Mouse (Mus musculus) testis, adult 2 months (tissue): ENCODE results near the gene AC153137.1. TPM values are rescaled to one million over a fixed set of nuclear protein-coding genes. Genes with fewer than 3 reads are reported as not detected.

ENCODE experiments used
- H3K27ac ChIP-seq: fragments of 200-500 bp; 2 replicates; pipeline ENCODE4 v1.5.1; 2012; ENCODE audit warnings: low read depth, low read length; ENCODE audit not compliant: control insufficient read depth, insufficient read depth
- H3K27me3 ChIP-seq: fragments of 200-500 bp; 2 replicates; pipeline ENCODE4 v1.6.1; 2012; ENCODE audit warnings: mild to moderate bottlenecking, low read length, moderate library complexity; ENCODE audit not compliant: control insufficient read depth, insufficient read depth
- H3K36me3 ChIP-seq: fragments of 200-500 bp; 2 replicates; pipeline ENCODE4 v1.6.1; 2012; ENCODE audit warnings: mild to moderate bottlenecking, low read length; ENCODE audit not compliant: control insufficient read depth, insufficient read depth
- H3K4me1 ChIP-seq: fragments of 200-500 bp; 2 replicates; pipeline ENCODE4 v1.6.1; 2012; ENCODE audit warnings: low read length; ENCODE audit not compliant: control insufficient read depth, insufficient read depth
- H3K4me3 ChIP-seq: fragments of 200-500 bp; 2 replicates; pipeline ENCODE4 v1.5.1; 2012; ENCODE audit warnings: low read depth, mild to moderate bottlenecking, low read length, moderate library complexity, mixed read lengths; ENCODE audit not compliant: control insufficient read depth
- CTCF ChIP-seq: fragments of 200-500 bp; IDR thresholded peaks from 2 replicates; pipeline ENCODE4 v1.5.1; 2012; ENCODE audit warnings: low read depth, mild to moderate bottlenecking, inconsistent platforms, low read length, moderate library complexity; ENCODE audit not compliant: control insufficient read depth, insufficient read depth, insufficient replicate concordance
- POLR2A ChIP-seq: fragments of 200-500 bp; IDR thresholded peaks from 2 replicates; pipeline ENCODE4 v1.6.1; 2012; ENCODE audit warnings: low read depth, mild to moderate bottlenecking, inconsistent platforms, low read length, moderate library complexity; ENCODE audit not compliant: control insufficient read depth
- polyA plus RNA-seq: library from polyadenylated mRNA; depleted of rRNA; stranded (reverse); fragments of >200 nt; gene quantifications from 2 replicates; pipeline ENCODE4 v1.2.3, GENCODE M21; 2012; rRNA removed

AC153137.1 gene
- polyA plus RNA-seq, 1 experiment, result 0.21 TPM

DNA sequence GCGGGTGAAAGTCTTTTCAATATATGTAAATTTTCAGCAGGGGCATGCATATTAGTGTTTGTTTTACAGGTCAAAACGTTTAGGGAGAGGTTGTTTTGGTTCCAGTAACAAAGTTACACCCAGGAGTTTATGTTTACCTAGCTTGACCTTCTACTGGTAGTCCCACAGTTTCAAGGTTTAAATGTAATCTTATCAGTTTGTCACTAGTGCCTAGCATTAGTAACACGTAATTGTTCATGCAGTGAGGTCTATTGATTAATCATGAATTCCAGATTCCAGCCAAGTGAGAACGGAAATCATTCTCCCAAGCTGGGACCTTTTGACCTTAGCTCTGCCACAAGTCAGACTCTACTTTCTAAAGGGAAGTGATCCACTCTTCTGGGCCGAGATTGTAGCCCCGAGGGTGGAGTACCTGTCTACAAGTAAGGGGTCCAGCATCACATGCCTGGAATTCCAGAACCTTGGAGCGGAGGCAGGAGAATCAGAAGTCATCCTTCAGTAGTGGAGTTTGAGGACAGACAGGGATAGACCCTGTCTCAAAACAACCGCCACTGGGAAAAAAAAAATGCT, 40.3 kb downstream of the AC153137.1 start:
- no peak for TF ChIP-seq CTCF
- no peak for TF ChIP-seq POLR2A
- H3K4me1 ChIP-seq, result peaks cover 4% of the 10 kb centered on the region
- no peaks in the 10 kb centered on the region for H3K27me3 ChIP-seq
- H3K36me3 ChIP-seq, result no peaks in the 10 kb centered on the region
- H3K27ac ChIP-seq, result no peak overlapping the region
- no peak overlapping the region for H3K4me3 ChIP-seq

GRCm38 (mm10) chr1:30936488-30936887, 41.3 kb downstream of the AC153137.1 start:
- Histone ChIP-seq H3K4me1 (peaks cover 4% of the 10 kb centered on the region), H3K27ac (no peak overlapping the region), H3K27me3 (no peaks in the 10 kb centered on the region), H3K36me3 (no peaks in the 10 kb centered on the region), H3K4me3 (no peak overlapping the region)
- TF ChIP-seq POLR2A (no peak), CTCF (no peak)

GRCm38 (mm10) chr1:30930823-30931222, 46.9 kb downstream of the AC153137.1 start:
- Histone ChIP-seq H3K4me1 (no peaks in the 10 kb centered on the region), H3K4me3 (no peak overlapping the region), H3K36me3 (no peaks in the 10 kb centered on the region), H3K27ac (no peak overlapping the region), H3K27me3 (no peaks in the 10 kb centered on the region)
- TF ChIP-seq CTCF (no peak), POLR2A (no peak)

DNA sequence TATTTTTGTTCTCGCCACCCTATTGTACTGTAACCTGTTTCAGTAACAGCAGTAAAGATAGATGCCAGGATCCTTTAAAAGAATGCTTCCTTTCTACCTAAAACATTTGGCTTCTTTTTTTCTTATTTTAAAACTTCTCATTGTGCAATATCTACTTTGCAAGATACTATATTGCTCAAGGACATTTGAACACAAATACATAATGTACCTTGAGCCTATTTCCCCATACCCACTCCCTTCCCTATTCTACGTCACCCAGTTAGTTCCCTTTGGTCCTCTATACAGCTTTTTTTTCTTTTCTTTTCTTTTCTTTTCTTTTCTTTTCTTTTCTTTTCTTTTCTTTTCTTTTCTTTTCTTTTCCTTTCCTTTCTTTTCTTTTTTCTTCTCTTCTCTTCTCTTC, 47.6 kb downstream of the AC153137.1 start:
- no peaks in the 10 kb centered on the region for H3K4me1 ChIP-seq
- H3K27me3 ChIP-seq, result no peaks in the 10 kb centered on the region
- no peaks in the 10 kb centered on the region for H3K36me3 ChIP-seq
- TF ChIP-seq CTCF, result no peak
- no peak for TF ChIP-seq POLR2A
- no peak overlapping the region for H3K4me3 ChIP-seq
- no peak overlapping the region for H3K27ac ChIP-seq

Other genes starting within 250 kb of the AC153137.1 start
- gene Phf3, start 104.0 kb downstream of the AC153137.1 start, polyA plus RNA-seq, result 9.4 and 11.0 TPM in 2 replicates
- 0.11 and 0.16 TPM in 2 replicates for gene Lgsn, start 198.4 kb upstream of the AC153137.1 start, polyA plus RNA-seq
- 122 and 124 TPM in 2 replicates for gene 4931428L18Rik, start 244.7 kb upstream of the AC153137.1 start, polyA plus RNA-seq
- 3.7 and 5.2 TPM in 2 replicates for gene Pih1d3, start 244.9 kb upstream of the AC153137.1 start, polyA plus RNA-seq